Mouse (Mus musculus) heart, adult 2 months (tissue): ENCODE measurements around the gene Inpp4a. TPM values are rescaled to one million over a fixed set of nuclear protein-coding genes. Genes with fewer than 3 reads are reported as not detected.

ENCODE experiments used
- DNase-seq, 2 experiments: peaks; one replicate each; pipeline ENCODE4 v3.0.0; 2021
- H3K27ac ChIP-seq: fragments of 200-600 bp; 2 replicates; pipeline ENCODE4 v1.8.1; 2022
- H3K27me3 ChIP-seq: fragments of 200-500 bp; 2 replicates; pipeline ENCODE4 v1.6.1; 2012; ENCODE audit warnings: mild to moderate bottlenecking, low read length, inconsistent platforms, mixed read lengths; ENCODE audit not compliant: control insufficient read depth, insufficient read depth
- H3K36me3 ChIP-seq: fragments of 200-500 bp; 2 replicates; pipeline ENCODE4 v1.6.1; 2012; ENCODE audit warnings: low read length, inconsistent platforms; ENCODE audit not compliant: control insufficient read depth, insufficient read depth
- H3K4me1 ChIP-seq: fragments of 200-500 bp; 2 replicates; pipeline ENCODE4 v1.6.1; 2011; ENCODE audit warnings: low read length; ENCODE audit not compliant: control insufficient read depth, insufficient read depth
- H3K4me3 ChIP-seq: fragments of 200-600 bp; 2 replicates; pipeline ENCODE4 v1.8.1; 2022
- H3K79me2 ChIP-seq: fragments of 200-500 bp; replicated peaks from 2 replicates; pipeline ENCODE4 v1.6.1; 2012; ENCODE audit warnings: mild to moderate bottlenecking, inconsistent platforms, low read length, moderate library complexity, mixed read lengths; ENCODE audit not compliant: control insufficient read depth, insufficient read depth
- H3K9ac ChIP-seq: fragments of 200-500 bp; 2 replicates; pipeline ENCODE4 v1.6.1; 2012; ENCODE audit warnings: low read depth, mild to moderate bottlenecking, control low read depth, inconsistent platforms, low read length, mixed read lengths
- CTCF ChIP-seq: fragments of 200-600 bp; IDR thresholded peaks from 2 replicates; pipeline ENCODE4 v1.8.1; 2022; ENCODE audit warnings: antibody characterized with exemption, mild to moderate bottlenecking, moderate library complexity
- EP300 ChIP-seq: fragments of 200-500 bp; IDR thresholded peaks from 2 replicates; pipeline ENCODE4 v1.6.1; 2011; ENCODE audit warnings: low read depth, low read length, control low read depth; ENCODE audit not compliant: insufficient read depth
- POLR2A ChIP-seq: fragments of 200-500 bp; IDR thresholded peaks from 2 replicates; pipeline ENCODE4 v1.6.1; 2011; ENCODE audit warnings: mild to moderate bottlenecking, low read depth, low read length, control low read depth; ENCODE audit not compliant: insufficient read depth
- WGBS: fragments of 180-500 bp; shearing (Covaris S2); methylation state at CpG from one replicate; pipeline ENCODE4 v1.1.7; 2018; 5-methylcytosine and 5-hydroxymethylcytosine counted together
- intact Hi-C: fragments of 180-260 bp; cut with DNase I; formaldehyde crosslinking; loops from one replicate; pipeline ENCODE4 v1.15.1; 2025
- polyA plus RNA-seq: library from polyadenylated mRNA; depleted of rRNA; stranded (reverse); fragments of >200 nt; gene quantifications from 2 replicates; pipeline ENCODE4 v1.2.3, GENCODE M21; 2012
- total RNA-seq, 2 experiments: library from RNA; stranded (reverse); gene quantifications; 2 replicates each; pipeline ENCODE4 v1.2.3; 2021

Inpp4a gene
- total and polyA plus RNA-seq, 3 experiments, result 10.3 to 19.2 (median 18.9) TPM

- H3K36me3 ChIP-seq, result no peaks in the 10 kb centered on the region
- no peak for TF ChIP-seq CTCF
- TF ChIP-seq POLR2A, result no peak
- TF ChIP-seq EP300, result no peak
- DNase-seq, result no peak
- WGBS, result 74% methylated on average over 1 of the region's 1 CpGs
- no peak overlapping the region for H3K4me3 ChIP-seq
- no peaks in the 10 kb centered on the region for H3K4me1 ChIP-seq
- intact Hi-C loops, result no loop called here
- H3K27me3 ChIP-seq, result no peaks in the 10 kb centered on the region
- no peak overlapping the region for H3K27ac ChIP-seq
- no peaks in the 10 kb centered on the region for H3K79me2 ChIP-seq
- no peak overlapping the region for H3K9ac ChIP-seq
Observed at GRCm38 (mm10) chr1:37287748-37288147, 11.9 kb upstream of the Inpp4a start.

- DNase-seq, result no peak
- no peak overlapping the region for H3K4me3 ChIP-seq
- WGBS, result 79% methylated on average over 11 of the region's 11 CpGs
- no peaks in the 10 kb centered on the region for H3K27me3 ChIP-seq
- no peaks in the 10 kb centered on the region for H3K79me2 ChIP-seq
- H3K27ac ChIP-seq, result no peak overlapping the region
- no peaks in the 10 kb centered on the region for H3K36me3 ChIP-seq
- intact Hi-C loops, result no loop called here
- no peak overlapping the region for H3K9ac ChIP-seq
- H3K4me1 ChIP-seq, result no peaks in the 10 kb centered on the region
- no peak for TF ChIP-seq CTCF
- TF ChIP-seq EP300, result no peak
- no peak for TF ChIP-seq POLR2A
Observed at GRCm38 (mm10) chr1:37288181-37288935, 11.3 kb upstream of the Inpp4a start.

GRCm38 (mm10) chr1:37288941-37289340 lies 10.7 kb upstream of the Inpp4a start:
- H3K4me3 ChIP-seq, result no peak overlapping the region
- no peaks in the 10 kb centered on the region for H3K4me1 ChIP-seq
- no peaks in the 10 kb centered on the region for H3K36me3 ChIP-seq
- H3K27ac ChIP-seq, result no peak overlapping the region
- no peaks in the 10 kb centered on the region for H3K79me2 ChIP-seq
- H3K9ac ChIP-seq, result no peak overlapping the region
- TF ChIP-seq POLR2A (no peak), EP300 (no peak), CTCF (no peak)
- 75% methylated on average over 7 of the region's 7 CpGs for WGBS
- no peak for DNase-seq
- intact Hi-C loops, result no loop called here
- H3K27me3 ChIP-seq, result no peaks in the 10 kb centered on the region

- no peak for DNase-seq
- Histone ChIP-seq H3K36me3 (no peaks in the 10 kb centered on the region), H3K9ac (no peak overlapping the region), H3K79me2 (no peaks in the 10 kb centered on the region), H3K4me1 (peaks cover 4% of the 10 kb centered on the region), H3K27ac (no peak overlapping the region), H3K4me3 (no peak overlapping the region), H3K27me3 (no peaks in the 10 kb centered on the region)
- intact Hi-C loops, result no loop called here
- TF ChIP-seq CTCF (no peak), POLR2A (no peak), EP300 (no peak)
- 68% methylated on average over 1 of the region's 1 CpGs for WGBS
Observed at GRCm38 (mm10) chr1:37296414-37296813, 3.3 kb upstream of the Inpp4a start.

GRCm38 (mm10) chr1:37298904-37299303 lies 761 bp upstream of the Inpp4a start:
- Histone ChIP-seq H3K27ac (no peak overlapping the region), H3K79me2 (no peaks in the 10 kb centered on the region; the same call in 1 of the 2 replicates), H3K4me3 (no peak overlapping the region), H3K4me1 (peaks cover 4% of the 10 kb centered on the region), H3K9ac (no peak overlapping the region), H3K36me3 (no peaks in the 10 kb centered on the region), H3K27me3 (no peaks in the 10 kb centered on the region)
- DNase-seq, result no peak
- intact Hi-C loops, result no loop called here
- no peak for TF ChIP-seq CTCF
- no peak for TF ChIP-seq POLR2A
- TF ChIP-seq EP300, result no peak
- 87% methylated on average over 2 of the region's 2 CpGs for WGBS

GRCm38 (mm10) chr1:37300650-37301049 lies 985 bp downstream of the Inpp4a start:
- 68% methylated on average over 5 of the region's 5 CpGs for WGBS
- no peaks in the 10 kb centered on the region; the same call in 1 of the 2 replicates for H3K79me2 ChIP-seq
- H3K4me1 ChIP-seq, result peaks cover 4% of the 10 kb centered on the region
- TF ChIP-seq CTCF (no peak), EP300 (no peak), POLR2A (no peak)
- intact Hi-C loops, result no loop called here
- H3K27me3 ChIP-seq, result no peaks in the 10 kb centered on the region
- DNase-seq, result no peak
- peak overlapping the region; percentile 83 for H3K27ac ChIP-seq
- peak overlapping the region; percentile 88 for H3K9ac ChIP-seq
- peak overlapping the region; percentile 77 for H3K4me3 ChIP-seq
- H3K36me3 ChIP-seq, result no peaks in the 10 kb centered on the region
